Mouse (Mus musculus) liver (tissue): Measurements from ENCODE around the gene Ppox.
A peak's percentile ranks its signal among the peaks of the same experiment; 100 is the strongest.

Source experiments
- DNase-seq: peaks from one replicate; pipeline ENCODE4 v3.0.0-alpha.2; 2020; ENCODE audit warnings: mixed read lengths

The Ppox gene

DNA sequence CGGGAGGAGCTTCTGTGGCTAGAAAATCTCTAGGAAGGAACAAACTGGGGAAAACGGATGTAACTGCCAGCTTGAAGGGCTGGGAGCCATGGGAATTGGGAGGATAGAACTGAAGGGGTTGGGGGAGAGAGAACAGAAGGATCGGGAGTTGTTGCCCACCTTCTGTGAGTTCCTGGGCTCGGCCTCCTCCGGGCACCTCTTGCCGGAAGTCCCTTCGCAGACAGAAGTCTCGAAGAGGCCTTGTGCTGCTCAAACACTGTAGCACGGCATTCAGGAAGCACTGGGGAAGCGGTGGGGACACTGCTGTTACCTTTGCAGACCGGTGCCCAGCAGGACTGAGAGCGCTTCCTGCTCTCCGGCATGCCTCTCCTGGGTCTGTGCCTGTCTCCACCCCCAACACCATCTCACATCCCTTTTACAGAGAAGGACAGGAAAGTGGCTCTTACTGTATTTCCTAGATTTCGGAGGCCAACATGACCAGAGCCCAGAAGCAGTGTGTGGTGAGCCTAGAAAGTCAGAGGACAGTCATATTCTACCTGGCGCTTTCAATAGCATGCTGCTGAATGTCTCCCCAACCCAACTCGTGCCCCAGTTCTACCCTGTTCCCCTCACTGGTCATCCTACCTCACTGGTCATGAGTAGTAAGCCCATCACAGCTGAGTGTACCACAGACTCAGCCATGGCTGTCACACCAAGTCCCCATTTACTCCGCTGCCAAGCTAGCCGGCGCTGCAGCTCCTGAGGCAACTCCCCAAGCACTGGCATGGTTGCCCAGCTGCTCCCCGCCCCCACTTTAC is 4.3 kb upstream of the Ppox start:
- DNase-seq, result no peak

DNA sequence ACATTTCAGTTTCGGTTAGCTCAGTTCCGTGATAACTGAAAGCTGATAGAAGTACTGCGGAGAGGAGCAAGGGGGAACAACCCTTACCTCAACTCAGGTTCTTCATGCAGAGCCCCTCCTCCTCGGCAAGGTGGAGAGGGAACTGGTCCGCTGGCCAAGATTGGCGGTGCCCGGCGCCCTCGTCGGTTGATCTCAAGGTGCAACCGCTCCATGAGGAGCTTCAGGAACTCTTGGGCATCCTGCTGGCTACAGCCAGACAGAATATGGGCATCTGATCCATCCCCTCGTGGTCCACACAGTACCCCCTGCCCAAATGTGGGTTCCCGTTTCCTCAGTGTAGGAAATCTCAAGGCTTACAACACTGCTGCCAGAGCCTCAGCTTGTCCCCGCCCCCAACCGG is 3.5 kb upstream of the Ppox start:
- DNase-seq, result no peak

DNA sequence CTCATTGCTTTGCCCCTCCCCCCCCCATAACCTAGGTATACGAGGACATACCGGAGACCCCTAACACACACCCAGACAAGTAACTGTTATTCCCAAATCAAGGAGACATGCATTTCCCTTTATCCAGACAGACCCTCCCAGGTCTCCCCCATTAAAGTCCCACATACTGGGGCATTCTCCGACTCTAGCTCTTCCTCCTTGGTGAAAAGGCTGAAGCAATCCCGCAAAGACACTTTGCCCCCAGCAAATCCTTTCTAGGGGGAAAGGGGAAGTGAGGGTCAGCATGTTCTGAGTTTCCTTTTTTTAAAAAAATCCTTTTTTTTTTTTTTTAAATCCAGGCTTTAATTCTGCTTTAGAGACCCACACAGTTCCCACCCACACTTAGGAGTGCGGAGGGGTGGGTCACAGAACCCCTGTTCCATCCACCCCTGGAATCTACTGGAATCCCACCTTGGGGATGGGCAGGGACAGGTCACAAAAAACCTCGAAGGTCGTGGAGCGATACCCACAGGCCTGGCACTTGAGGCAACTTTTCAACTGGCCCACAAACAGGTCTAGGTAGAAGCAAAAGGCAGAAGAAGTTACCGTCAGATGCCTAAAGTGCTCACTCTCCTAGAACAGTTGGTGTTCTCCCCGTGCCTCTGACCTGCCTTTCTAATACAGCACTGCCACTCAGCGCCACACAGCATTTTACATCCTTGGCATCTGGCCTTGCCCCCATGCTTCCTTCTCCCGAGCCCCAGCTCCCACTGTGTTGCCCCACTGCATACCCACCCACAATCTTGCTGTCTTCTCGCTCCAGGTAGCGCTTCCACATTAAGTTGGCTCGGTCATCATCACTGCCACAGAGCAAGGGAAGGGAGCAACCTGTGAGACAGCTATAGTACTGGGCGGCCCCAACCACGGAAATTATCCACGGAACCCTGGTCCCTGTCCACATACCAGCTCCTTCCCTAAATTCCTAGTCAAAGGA is 2.5 kb upstream of the Ppox start:
- no peak for DNase-seq

DNA sequence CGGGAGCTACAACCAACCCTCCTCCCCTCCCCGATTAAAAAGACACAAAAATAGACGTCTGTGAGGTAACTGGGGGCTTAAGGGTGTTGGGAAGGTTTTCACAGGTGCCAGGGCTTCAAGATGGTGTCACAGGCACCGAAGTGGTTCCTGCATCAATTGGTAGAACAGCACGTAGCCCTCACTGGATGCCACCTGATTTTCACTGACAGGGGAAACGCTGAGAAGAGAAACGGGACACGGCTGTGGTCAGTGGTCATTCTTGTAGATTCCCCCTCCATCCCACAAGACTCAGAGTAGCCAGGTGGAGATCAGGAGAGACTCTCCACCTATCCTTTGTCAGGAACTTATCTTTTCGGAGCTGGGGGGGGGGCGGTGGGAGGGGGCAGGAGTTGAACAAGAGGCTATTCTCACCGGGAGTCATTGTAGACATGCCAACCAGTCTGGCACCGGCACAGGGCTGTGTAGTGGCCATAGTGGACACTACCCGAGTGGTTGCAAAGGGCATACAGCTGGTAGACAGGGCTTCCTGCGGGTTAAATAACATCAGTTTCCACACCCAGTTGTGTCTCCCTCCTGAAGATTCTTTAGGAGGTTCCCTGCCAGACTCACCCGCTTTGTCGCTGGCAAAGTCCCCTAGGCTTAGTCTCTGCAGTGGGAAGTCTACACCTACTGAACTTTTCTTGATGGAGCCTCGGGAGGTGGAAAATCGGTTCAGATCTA is 1.3 kb upstream of the Ppox start:
- no peak for DNase-seq

DNA sequence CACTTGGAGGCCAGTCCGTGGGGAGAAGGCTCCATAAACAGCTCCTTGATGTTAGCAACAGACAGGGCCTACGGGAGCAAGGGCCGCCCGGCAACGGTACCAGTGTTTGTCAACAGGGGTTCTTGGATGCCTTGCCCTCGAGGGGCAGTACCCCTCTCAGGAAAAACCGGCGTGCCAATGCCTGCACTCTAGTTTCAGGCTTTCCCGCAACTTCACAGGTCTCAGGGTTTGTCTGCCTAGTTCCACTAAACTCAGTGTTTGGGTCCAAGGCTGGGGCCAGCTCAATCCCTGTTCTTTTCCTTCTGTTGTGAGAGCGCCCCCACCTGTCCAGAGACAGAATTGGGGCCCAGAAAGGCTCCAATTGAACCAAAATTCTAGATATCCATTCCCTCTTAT is 540 bp upstream of the Ppox start:
- DNase-seq, result peak; percentile 91

DNA sequence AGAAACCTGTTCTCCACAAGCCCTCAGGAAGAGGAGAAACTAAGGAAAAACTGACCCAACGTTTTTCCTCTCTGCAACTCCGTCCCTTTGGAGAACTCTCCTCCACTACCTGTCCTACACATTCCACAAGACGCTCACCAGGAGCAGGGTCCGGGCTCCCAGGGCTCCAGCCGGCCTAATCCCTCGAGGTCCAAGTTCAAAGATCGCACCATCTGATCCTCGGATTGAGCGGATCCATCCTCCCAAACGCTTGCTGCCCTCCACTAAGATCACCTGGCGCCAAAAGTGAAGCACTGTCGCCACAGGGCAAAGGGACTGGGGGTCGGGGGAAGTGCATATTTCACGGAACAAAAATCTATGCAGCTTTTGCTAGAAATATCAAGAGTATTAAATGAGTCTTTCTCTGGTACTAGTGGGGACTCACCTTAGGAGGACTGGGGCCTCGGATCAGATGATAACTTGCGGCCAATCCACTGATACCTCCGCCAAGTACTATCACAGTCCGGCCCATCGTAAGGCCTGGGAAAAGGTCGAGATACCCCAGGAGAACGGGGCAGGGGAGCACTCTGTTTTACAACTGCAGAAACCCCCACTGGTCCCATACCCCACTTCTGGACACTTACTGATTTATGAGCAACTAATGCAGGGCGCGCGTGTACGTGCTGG is 603 bp downstream of the Ppox start:
- DNase-seq, result no peak

DNA sequence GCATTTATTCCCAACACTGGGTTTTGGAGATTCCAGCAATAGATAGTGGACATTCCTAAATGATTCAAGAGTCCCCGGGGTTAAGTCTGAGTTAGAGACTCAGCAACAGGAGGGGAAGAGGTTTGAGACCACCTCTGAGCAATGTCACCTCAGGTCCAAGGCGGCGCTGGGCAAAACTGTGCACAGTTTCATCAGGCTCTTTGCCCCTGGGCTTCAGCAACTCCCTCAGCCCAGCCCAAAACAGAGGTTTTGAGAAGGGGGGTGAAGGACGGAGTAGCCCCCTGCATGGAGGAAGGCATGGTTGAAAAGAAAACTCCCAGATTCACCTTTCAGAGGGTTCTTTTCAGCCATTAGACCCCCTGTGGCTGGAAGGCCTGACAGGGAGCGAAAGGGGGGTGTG is 1.3 kb downstream of the Ppox start:
- no peak for DNase-seq

DNA sequence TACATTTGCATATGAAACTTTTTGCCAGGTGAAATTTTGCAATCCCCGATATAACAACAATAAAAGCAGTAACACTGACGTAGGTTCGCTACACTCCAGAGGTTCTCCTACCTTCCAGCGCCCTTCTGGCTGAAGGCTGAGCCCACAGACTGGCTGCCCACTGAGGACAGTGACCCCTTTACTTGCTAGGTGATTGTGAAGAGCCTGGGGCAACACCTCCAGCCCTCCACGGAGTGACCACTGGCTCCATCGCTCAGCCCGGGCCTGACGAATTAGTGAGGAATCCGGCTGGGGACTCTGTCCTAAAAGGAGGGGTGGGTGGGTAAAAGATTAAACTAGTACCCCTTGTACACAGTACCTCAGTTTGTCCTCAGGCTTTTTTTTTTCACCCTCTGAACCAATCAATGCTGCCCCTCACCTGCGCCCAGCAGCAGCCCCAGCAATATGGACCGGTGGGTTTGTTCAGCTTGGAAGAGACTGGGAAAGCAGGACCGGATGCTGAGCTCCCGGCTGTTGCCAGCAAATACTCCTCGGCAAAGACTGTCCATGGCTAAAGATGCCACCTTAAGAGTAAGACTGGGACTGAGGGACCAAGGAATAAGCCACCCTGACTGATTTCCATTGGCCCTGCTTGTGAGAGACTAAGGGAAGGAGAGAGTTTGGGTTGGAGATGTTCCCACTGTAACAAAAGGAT is 1.8 kb downstream of the Ppox start:
- no peak for DNase-seq

DNA sequence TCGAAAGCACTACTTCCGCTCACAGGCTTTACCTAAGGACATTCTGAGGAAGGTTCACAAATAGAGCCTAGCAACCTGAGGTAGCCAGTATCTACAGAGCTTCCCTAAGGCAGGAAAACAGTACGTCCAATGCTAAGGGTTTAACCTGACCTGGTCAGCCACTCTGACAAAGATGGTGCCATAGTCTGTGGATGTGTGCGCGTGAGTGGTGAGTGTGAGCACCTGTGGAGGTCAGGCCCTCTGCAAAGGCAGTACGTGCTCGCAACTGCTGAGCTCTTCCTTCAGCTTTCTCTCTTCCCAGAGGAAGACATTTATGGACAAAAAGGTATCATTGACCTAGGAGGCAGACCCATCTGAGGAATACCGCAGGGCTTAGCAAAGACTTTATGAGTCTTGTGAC is 2.5 kb downstream of the Ppox start:
- DNase-seq, result no peak

DNA sequence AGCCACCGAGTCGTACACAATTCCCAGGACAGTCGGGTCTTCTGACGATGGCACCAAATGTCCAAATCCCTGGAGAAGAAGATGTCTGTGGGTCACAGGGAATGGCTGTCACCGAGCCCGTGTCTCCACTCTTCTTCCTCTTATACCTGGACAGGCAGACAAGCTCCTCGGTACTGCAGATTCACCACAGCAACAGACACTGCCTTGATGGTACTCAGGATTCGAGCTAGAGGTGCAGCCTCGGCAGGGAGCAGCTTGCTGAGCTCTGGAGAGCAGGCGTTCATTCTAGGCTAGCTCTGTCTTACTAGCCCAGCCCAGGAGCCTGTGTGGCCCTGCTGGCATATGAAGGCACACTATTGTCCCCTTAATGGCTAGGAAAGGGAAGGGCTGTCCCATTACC is 3.2 kb downstream of the Ppox start:
- DNase-seq, result no peak

DNA sequence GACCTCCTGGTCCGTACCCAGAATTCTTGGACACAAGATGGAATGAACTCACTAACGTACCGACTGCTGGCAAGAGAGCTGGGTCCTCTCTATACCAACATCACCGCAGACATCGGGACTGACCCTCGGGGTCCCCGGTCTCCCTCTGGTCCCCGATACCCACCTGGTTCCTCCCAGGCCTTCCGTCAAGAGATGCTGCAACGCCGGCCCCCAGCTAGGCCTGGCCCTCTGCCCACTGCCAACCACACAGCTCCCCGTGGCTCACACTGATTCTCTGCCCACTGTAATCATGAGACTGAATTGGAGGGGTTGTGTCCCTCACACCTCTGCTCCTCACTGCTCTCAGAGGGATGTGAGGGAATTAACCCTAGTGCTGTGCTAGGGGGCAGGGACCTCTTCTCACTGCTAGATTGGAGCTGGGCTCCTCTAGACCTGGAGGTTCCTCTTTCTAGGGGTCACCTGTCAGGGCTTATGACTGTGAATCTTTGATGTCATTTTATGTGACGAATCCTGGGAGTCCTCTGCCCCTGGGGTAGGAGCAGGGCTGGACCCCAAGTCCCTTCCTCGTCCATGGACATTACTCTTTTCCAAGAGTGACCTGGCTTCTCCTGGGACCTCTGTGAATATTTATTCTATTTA is 4.8 kb downstream of the Ppox start:
- no peak for DNase-seq

DNA sequence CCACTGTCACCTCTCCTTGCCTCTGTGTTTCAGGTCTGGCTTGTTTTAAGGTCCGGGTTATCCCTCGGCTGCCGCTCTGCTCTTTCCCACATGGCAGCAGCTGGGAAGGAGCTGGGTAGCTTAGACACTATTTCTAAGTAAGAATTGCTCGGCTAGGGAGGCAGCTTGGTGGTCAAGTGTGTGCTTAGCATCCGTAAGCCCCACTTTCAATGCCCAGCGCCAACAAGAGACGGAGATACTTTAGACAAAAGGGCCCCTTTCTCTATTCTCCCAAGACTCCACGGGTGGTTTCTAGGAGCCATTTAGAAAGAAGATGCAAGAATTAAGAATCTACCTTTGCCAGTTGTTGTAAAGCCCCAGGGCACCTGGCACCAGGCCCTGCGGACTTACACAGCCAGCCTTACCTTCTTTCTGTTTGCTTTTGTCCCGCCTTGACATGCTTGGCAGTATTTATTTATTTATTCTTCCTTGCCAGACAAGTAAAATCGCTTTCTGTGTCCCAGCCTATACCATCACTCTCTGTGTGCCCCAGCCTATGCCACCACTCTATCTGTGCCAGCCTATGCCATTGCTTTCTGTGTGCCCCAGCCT is 5.7 kb downstream of the Ppox start:
- DNase-seq, result no peak

DNA sequence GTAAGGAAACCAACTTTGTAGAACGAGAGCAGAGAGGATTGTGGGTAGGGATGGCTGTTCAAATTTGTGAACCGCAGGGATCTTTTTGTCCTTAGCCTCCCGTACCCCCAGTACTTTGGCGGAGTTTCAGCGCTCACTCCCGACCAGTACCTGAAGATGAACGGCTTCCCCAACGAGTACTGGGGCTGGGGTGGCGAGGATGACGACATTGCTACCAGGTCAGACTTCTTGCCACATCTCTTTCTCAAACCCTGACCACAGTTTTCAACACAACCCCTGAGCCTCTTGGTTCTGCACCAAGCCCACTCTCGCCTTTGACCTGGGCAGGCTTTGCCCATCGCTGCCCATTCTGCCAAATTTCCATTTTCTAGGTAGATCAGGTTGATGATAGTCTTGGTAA is 6.8 kb downstream of the Ppox start:
- DNase-seq, result no peak

DNA sequence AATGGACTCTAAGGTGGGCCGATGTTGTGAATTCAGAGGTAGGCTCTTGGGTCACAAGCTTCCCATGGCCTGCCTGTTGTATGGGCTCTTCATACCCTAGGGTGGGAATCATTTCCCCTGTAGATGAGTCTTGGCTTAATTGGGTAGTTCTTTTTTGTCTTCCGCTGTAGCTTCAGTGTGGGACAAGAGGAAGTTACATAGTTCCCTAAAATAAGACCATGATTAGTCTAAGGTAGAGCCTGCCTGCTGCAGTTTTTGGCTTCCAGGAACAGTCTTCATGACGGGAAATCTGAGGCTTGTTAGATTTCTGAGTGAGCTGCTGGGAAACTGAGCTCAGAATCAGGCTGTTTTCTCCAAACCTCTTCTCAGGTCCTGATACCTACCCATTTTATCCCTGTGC is 8.9 kb downstream of the Ppox start:
- DNase-seq, result no peak

DNA sequence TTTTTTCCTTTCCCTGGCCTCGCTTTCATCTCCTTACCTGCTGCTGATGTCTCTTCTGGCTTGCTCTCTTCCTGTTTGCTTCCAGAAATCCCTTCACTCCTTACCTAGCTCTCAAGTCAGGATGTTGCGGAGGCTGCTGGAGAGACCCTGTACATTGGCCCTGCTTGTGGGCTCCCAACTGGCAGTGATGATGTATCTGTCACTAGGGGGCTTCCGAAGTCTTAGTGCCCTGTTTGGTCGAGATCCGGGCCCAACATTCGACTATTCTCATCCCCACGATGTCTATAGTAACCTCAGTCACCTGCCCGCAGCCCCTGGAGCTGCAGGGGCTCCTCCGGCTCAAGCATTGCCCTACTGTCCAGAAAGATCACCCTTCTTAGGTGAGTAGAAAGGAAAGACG is 9.4 kb downstream of the Ppox start:
- DNase-seq, result no peak

DNA sequence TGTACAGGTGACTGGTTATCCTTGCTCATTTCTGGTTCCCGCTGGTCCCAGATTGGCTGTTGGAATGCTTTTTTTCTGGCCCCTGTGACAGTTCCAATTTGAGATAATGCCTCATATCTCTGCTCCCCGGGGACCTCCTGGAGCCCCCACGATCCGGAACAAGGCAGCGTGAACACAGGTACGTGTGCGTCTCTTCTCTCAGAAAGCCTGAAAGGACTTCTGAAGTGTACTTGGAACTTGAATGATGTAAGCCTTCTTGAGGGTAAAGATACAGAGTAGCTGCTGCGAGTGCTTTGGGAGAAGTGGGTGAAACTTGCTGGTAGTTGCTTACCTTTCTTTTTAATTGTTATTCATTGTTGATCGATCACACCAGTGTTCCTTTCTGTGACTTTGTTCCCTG is 9.8 kb downstream of the Ppox start:
- peak; percentile 46 for DNase-seq

DNA sequence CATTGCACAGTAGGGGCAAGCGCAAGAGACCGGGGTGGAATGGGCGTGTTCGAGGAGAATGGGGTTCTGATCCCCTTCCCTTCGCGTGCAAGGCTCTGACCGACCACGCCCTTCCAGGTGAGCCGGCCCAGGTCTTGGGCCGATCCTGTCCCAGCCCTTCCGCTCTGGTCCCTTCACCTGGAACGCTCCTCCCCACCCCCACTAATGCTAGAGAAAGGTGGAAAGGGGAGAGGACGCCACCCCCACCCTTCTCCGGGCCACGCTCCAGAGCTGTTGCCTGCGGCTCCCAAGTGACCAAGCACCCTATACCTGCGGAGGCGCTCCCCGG is 10.4 kb downstream of the Ppox start:
- peak; percentile 68 for DNase-seq

DNA sequence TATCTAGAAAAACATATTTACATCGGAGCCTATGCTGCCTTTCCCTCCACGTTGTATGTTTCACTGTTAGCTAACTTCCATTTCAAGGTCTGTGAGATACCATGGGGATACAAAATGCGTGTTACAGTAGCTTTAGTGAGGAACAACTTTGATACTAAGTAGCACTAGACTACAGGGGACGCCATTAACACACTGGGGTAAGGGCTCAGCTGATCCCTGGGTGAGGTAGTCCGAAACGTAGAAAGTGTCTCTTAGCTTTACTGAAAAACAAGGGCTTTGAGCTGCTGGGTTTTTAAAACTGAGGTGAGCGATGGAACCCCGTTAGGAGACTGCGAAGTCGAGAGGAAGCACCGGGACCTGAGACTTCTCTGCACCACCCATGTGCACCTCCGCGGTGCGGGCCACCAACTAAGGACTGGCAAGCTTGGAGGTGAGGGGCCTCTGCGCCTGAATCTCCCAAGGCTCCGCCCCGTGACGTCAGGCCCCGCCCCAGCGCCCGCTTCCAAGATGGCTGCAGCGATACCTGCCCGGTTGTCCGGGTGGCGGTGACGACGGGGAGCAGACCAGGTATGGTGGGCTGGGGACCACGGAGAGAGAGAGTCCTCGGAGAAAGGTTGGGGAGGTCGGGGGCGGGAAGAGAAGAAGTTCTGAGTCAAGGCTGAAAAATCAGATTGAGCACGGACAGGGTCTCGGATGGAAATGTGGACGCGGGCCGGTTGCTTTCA is 11.0 kb downstream of the Ppox start, which contains the start of gene B4galt3:
TSS of gene B4galt3 (plus strand) at position 481 of the 725 bp plus-strand sequence.
- DNase-seq, result peak; percentile 99

DNA sequence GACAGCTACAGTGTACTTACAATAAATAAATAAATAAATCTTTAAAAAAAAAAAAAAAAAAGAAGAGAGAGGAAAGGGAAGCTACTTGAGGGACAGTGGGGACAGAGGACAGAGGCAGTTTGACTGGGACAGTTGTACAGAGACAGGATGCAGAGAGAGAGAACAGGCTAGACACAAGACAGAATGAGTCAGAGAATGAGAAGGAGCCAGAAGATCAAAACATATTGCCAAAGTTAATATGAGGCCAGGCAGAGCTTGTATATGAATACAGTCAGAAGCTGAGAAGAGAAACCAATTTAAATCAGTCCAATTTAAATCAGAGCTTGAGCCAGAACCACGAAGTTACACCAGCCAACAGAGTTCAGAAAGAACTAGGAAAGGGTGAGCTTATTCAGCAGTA is 12.6 kb downstream of the Ppox start:
- DNase-seq, result no peak

DNA sequence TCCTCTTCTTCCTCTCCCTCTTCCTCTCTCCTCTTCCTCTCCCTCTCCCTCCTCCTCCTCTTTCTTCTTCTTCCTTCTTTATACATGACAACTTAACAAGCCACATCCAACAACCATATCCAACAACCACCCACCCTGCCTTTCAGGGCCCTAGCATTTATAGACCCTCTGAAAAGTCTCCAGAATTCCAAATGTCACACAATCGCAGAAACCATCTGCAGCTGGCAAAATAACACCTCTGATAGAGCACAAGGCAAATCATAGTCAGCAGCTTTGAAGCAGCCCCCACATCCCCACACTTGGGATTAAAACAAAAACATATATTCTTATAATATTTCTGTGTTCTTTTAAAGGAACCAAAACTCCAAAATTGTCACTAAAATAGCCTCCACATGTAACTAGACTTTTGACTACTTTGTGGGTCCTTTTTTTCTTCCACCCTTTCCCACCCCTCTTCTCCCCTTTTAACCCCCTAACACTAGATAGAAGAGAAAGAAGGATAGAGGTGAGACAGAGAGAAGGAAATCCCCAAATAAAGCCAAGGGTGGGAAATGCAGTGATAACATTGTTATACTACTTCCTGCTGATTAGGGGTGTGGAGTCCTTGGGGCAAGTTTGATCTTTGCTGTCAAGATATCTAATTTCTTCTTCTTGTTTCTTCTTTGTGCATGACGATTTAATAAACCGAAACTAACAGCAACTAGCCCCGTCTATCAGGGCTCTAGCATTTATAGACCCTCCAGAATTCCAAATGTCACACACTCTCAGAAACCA is 14.8 kb downstream of the Ppox start:
- DNase-seq, result no peak
